Mouse (Mus musculus) forebrain, embryonic 10.5 days (tissue): Measurements from ENCODE around the gene Usp51. TPM values are rescaled to one million over a fixed set of nuclear protein-coding genes. Genes with fewer than 3 reads are reported as not detected.
"Not testable (repeated sequence)": the region's sequence is repeated elsewhere in the genome, so short reads cannot be mapped to it uniquely, and the experiment has no call there.

Source experiments
- DNase-seq: peaks from one replicate; pipeline ENCODE4 v3.0.0-alpha.2; 2017; ENCODE audit warnings: low spot score; ENCODE audit errors: extremely low spot score
- H3K27ac ChIP-seq: fragments of 300-500 bp; sonication (generic); 2 replicates; pipeline ENCODE4 v1.5.1; 2016; ENCODE audit warnings: mild to moderate bottlenecking
- H3K27me3 ChIP-seq: fragments of 300-500 bp; sonication (generic); 2 replicates; pipeline ENCODE4 v1.6.1; 2016; ENCODE audit warnings: mild to moderate bottlenecking; ENCODE audit not compliant: poor library complexity, severe bottlenecking
- H3K36me3 ChIP-seq: fragments of 300-500 bp; sonication (generic); replicated peaks from 2 replicates; pipeline ENCODE4 v1.6.1; 2016; ENCODE audit warnings: mild to moderate bottlenecking, moderate library complexity
- H3K4me1 ChIP-seq: fragments of 300-500 bp; sonication (generic); 2 replicates; pipeline ENCODE4 v1.6.1; 2016
- H3K4me3 ChIP-seq: fragments of 300-500 bp; sonication (generic); 2 replicates; pipeline ENCODE4 v1.5.1; 2016; ENCODE audit warnings: mild to moderate bottlenecking, moderate library complexity
- H3K9me3 ChIP-seq: fragments of 300-500 bp; sonication (generic); 2 replicates; pipeline ENCODE4 v1.6.1; 2016; ENCODE audit warnings: mild to moderate bottlenecking, moderate library complexity
- WGBS: fragments of 180-500 bp; shearing (Covaris S2); methylation state at CpG from one replicate; pipeline ENCODE4 v1.1.7; 2016; 5-methylcytosine and 5-hydroxymethylcytosine counted together
- polyA plus RNA-seq: library from polyadenylated mRNA; unstranded; fragments of >200 nt; fragmentation: Nextera tagmentation; extraction: Ambion mirVana; gene quantifications from 2 replicates; pipeline ENCODE4 v1.2.1, GENCODE M21; 2016

The Usp51 gene
- polyA plus RNA-seq, 1 experiment from 2014 or later: 7.1 TPM

DNA sequence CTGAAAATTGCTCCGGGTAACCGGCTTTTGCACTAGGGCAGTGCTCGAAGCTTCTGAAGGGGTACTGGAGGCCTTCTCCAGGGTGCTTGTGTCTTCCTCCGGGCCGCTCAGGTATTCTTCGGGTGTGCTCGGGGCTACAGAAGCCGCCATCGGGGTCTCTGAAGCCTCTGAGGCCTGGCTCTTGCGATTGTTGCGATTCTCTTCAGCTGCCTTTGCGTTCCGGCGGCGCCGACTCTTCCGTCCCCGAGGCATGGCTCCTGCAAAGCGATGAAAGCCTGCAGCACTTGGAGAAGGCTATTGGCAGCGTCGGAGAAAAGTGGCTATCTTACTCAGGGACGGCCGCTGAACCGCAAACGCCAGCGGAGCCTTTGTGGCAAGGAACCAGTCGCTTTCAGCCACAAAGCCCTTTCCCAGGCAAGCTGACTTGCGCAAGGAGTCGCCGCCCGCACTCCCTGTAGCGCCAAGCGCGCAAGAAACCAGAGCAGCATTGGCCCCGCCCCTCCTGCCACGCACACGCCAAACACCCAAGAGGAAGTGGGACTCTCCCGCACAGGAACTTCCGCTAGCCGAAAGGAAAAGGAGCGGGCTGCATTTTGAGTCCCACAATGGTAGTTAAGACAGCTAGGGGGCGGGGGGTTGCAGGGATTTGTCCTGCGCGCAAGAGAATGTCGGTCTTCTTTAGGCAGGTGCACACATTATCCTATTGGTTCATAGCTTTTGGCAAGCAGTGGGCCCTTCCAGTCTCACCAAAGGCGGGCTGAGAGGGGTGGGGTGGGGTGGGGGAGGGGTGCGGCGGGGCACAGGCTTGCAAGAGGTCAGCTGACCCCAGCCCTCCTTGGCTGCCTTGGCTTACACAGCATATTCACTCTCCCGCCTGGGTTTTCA is 31.1 kb downstream of the Usp51 start, which contains the start of gene Mageh1:
Gene Mageh1 (minus strand): TSS at position 489 of the 885 bp plus-strand sequence.
- H3K36me3 ChIP-seq: no peaks in the 10 kb centered on the region
- H3K4me3 ChIP-seq: peak within 1 kb of the TSS; percentile 61
- WGBS: 17% methylated on average over 49 of the region's 49 CpGs
- DNase-seq: peak; percentile 81
- no peaks in the 10 kb centered on the region for H3K9me3 ChIP-seq
- H3K27ac ChIP-seq: peak within 1 kb of the TSS; percentile 94
- peaks cover 18% of the 10 kb centered on the region for H3K4me1 ChIP-seq
- peaks cover 52% of the 10 kb centered on the region for H3K27me3 ChIP-seq

DNA sequence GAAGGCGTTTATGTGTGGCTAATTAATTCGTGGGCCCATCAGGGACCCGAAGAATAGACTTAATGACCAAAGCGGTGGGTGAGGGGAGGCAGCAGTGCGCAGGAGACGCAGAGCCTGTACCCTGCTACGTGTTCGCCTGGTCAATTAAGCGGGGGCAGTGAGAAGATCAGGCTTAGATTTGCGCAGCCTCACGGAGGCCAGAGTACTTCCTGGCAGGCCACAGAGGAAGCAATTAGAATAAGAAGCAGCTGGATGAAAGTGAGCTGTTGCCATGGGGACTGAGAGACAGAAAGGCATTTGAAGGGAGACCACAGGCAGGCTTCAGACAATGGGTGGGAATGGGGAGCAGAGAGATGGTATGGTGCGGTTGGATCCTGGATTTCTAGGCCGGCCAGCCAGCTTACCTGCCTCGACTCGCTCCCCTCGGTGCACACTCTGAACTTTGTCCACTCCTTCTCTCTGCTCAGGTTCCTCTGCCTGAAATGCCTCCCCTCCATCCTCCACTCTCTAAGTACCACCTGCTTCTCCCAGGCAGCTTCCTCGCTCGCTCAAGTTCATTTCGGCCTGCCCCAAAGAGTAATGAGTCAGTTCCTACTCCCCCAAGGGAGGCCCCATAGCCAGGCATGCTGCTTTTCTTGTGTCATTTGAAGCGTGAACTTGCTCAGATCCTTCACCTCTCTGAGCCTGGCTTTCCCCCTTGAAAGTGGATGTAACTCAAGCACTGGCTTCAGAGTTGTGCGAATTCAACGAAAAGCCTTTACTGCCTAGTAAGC is 31.9 kb downstream of the Usp51 start:
- peaks cover 59% of the 10 kb centered on the region for H3K27me3 ChIP-seq
- not testable (repeated sequence) for H3K9me3 ChIP-seq, H3K36me3 ChIP-seq, DNase-seq
- 26% methylated on average over 7 of the region's 22 CpGs for WGBS
- H3K27ac ChIP-seq: peak overlapping the region; percentile 94
- H3K4me1 ChIP-seq: peaks cover 18% of the 10 kb centered on the region
- peak overlapping the region; percentile 61 for H3K4me3 ChIP-seq

Other genes starting within 250 kb of the Usp51 start
- 6.5 and 6.7 TPM in 2 replicates for gene Shroom2, start 237.0 kb upstream of the Usp51 start, polyA plus RNA-seq
- 0.37 and 0.53 TPM in 2 replicates for gene Gpr143, start 224.5 kb upstream of the Usp51 start, polyA plus RNA-seq
- 70.4 and 79.3 TPM in 2 replicates for gene Mageh1, start 31.1 kb downstream of the Usp51 start, polyA plus RNA-seq
- gene Foxr2, start 112.3 kb downstream of the Usp51 start, polyA plus RNA-seq: 0.24 and 0.49 TPM in 2 replicates
- gene Rragb, start 133.5 kb downstream of the Usp51 start, polyA plus RNA-seq: 9.8 and 10.5 TPM in 2 replicates
- gene Klf8, start 231.0 kb downstream of the Usp51 start, polyA plus RNA-seq: 1.3 TPM in 2 replicates